Mouse (Mus musculus) lung, postnatal 0 days (tissue): ENCODE results near the gene Atg7.

Source experiments
- CTCF ChIP-seq: IDR thresholded peaks from 2 replicates; pipeline ENCODE4 v1.5.1; 2016; ENCODE audit warnings: antibody characterized with exemption, mild to moderate bottlenecking
- EP300 ChIP-seq: IDR thresholded peaks from 2 replicates; pipeline ENCODE4 v1.6.1; 2016; ENCODE audit warnings: antibody characterized with exemption, mild to moderate bottlenecking, control low read depth

- TF ChIP-seq EP300 (peak; percentile 82), CTCF (no peak)
Observed at GRCm38 (mm10) chr6:114659992-114660800, 17.3 kb downstream of the Atg7 start.
